Mouse (Mus musculus) liver, postnatal 0 days (tissue): ENCODE results near the gene Dchs1.

Source experiments
- CTCF ChIP-seq: sonication (generic); IDR thresholded peaks from 2 replicates; pipeline ENCODE4 v1.5.1; 2016; ENCODE audit warnings: antibody characterized with exemption, low read depth
- EP300 ChIP-seq: IDR thresholded peaks from 2 replicates; pipeline ENCODE4 v1.6.1; 2016; ENCODE audit warnings: antibody characterized with exemption, low read depth, mild to moderate bottlenecking

DNA sequence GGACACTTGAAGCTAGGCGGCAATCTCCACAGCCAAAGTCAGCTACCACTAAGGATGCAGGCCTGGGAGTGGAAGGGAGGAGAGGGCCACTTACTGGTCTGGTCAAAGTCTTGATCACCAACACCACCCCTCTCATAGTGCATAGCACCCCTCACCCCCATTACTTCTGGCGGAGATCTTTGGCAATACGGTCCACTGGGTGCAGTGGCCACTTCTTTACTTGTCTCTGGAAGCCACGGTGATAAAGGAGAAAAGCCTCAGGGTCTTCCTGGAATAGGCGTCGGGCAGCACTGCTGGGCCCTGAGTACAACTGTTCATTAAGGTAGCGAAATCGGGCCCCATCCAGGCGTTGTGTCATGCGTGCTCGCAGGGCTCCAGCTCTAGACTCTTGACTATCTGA lies 53.6 kb downstream of the Dchs1 start:
- TF ChIP-seq CTCF: no peak
- no peak for TF ChIP-seq EP300
